Mouse (Mus musculus) left cerebral cortex, adult 11 months (tissue): ENCODE data around the gene Caskin2.

Source experiments
- DNase-seq: peaks from one replicate; pipeline ENCODE4 v3.0.0; 2022; ENCODE audit warnings: low spot score

Gene Caskin2

GRCm38 (mm10) chr11:115831518-115831917 lies 18.1 kb upstream of the Caskin2 start:
- DNase-seq: no peak

DNA sequence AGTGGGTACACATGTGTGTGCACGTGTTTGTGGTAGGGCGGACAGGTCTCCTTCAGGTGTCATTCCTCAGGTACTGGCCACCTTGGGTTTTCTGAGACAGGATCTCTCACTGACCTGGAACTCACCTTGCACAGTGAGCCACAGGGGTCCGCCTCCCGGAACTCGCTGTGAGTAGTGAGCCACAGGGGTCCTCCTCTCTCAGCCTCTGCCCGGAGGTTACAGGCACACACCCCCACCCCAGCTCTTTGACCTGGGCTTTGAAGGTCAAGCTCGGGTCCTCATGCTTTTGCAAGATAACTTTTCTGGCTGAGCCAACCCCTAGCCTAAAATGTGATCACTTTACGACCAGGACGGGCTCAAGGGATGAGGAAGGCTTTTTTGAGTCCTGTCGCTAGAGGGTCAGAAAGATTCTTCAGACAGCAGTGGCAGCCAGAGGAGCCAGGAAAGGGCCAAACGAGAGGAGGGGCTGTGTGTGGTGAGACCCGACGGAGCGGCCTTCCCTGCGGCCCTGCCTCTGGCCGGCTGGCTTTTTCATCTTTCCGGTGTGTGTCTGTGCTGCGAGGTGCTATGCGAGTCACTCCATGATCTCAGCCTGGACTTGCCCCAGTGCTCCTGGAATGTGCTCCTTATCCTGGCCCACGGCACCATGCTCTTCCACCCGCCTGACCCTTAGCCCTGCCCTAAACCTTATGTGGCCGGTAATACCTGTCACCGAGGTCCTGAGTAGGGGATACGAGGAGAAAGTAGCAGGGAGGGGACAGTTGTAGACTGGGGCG lies 17.3 kb upstream of the Caskin2 start:
- no peak for DNase-seq

GRCm38 (mm10) chr11:115829036-115829435 lies 15.6 kb upstream of the Caskin2 start:
- no peak for DNase-seq

GRCm38 (mm10) chr11:115827624-115828023 lies 14.2 kb upstream of the Caskin2 start:
- no peak for DNase-seq

GRCm38 (mm10) chr11:115826487-115826886 lies 13.0 kb upstream of the Caskin2 start:
- no peak for DNase-seq

- no peak for DNase-seq
Measured at GRCm38 (mm10) chr11:115824813-115825212, 11.4 kb upstream of the Caskin2 start.

DNA sequence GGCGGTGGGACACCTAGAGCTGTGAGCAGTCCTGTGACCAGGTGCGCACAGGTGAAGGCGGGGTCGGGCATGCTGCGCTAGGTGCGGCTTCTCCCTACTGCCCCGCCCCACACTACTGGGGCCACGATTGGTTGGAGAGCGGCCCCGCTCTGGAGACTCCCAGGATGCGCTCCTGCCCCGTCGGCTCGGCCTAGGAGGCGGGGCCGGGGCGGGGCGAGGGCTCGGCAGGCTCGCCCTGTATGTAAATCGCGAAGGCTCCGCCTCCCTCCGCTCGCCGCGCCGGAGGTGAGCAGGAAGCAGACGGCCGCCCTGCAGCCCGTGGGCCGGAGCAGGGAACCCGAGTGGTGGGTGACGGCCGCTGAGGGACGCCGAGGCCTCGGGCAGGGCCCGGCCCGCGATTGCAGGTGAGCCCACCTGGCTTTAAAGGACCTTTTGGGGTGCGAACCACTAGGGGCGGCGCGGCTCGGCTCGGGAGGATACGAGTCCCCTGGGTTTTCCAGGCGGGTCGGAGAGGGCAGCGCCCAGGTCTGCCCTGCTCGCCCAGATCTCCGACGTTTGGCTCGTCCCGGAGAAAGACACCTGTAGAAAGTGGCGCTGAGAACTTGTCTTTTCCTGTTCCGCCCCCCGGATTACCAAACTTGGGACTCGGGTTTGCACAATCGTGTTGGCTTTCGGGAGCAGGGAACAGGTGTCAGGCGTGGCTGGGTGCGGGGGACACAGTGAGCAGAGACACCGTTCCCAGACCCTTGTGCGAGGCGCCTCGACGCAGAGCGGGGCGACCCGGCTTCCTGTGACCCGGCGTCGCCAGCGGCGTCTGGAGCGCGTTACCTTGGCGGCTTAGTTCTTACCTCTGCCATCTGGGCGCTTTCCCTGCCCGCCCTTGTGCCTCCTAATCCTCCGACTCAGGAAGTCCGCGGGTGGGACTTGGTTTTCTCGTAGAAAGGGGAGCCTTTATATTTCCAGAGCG lies 10.6 kb upstream of the Caskin2 start, which contains the start of gene Llgl2:
Llgl2 (plus strand) TSS at position 276 of the 967 bp plus-strand sequence.
- DNase-seq: no peak

DNA sequence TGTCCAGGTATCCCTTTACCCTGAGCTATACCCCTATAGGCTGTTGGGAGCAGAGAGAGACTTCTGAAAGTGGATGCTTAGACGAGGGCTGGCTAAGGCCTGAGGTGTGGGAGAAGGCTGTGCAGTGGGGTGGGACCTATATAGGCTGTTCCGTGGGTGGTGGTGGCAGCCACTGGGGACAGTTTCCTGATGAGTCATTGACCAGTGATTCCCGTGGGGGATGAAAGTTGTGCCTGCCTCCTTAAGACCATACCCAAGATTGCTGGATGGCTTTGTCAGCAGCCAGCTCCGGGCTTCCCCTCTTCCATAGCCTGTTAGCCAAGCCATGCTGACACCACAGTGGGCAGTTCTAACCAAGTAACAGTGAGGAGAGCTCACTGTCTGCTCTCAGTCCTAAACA lies 7.6 kb upstream of the Caskin2 start:
- no peak for DNase-seq

- no peak for DNase-seq
Measured at GRCm38 (mm10) chr11:115819915-115820623, 6.6 kb upstream of the Caskin2 start.

GRCm38 (mm10) chr11:115817331-115817730 lies 3.9 kb upstream of the Caskin2 start:
- DNase-seq: no peak

- peak; percentile 48 for DNase-seq
Measured at GRCm38 (mm10) chr11:115814605-115815450, 1.4 kb upstream of the Caskin2 start, which contains the start of gene Tsen54. TSS of gene Tsen54 (plus strand) at chr11:115814724.

DNA sequence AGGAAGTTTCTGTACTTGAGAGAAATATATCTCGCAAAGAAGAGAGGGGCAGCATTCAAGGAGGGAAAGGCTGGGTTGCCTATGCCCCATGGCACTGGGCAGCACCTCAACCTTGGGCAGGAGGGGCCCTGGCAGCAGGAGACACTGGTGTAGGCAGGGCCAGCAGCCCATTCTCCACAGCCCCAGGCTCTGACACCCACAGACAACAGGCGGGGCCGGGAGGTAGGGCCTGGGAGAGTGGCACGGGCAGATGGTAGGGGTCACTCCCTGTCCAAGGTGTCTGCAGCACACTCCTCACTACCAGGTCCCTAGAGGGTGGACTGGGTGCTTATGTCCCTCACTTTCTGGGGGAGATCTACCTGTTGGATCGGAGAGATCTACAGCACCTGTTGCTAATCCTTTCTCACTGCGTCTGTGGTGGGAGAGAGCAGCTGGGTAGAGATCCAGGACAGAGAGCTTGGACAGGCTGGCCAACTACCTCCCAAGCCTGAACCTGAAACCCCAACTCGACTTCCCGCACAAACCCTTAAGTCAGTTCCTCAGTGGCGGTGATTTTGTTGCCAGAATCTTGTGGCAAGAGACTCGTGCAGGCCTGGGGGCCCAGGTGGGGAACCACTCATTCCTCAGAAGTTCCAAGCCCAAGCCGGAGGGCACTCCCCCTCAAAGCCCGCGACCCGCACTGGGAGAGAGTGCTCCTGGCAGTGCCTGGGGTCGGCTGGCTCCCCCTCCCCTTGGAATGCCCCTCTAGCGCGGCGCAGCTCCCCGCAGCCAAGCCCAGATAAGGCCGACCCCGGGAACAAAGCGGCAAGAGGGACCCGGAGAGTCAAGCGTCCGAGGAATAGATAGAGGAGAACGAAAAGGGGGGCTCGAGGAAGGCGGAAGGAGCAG lies 662 bp downstream of the Caskin2 start:
- DNase-seq: no peak

DNA sequence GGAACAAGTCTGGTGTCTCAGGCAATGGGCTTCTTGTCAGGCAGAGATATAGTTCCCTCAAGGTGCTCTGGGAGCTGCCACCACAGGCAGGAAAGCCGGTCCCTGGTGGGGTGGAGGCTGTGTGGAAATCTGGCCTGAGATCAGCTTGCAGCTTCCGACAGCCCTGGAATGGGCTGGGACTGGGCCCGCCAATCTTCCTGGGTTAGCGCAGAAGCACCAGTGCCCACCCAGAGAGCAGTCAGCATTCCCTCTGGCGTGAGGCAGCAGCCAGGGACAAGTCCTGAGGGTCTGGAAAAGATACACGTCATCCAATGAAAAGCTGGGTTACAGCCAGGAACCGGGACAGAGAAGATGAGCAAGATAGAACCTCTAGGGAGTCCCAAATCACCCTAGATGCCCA lies 1.3 kb downstream of the Caskin2 start:
- no peak for DNase-seq

DNA sequence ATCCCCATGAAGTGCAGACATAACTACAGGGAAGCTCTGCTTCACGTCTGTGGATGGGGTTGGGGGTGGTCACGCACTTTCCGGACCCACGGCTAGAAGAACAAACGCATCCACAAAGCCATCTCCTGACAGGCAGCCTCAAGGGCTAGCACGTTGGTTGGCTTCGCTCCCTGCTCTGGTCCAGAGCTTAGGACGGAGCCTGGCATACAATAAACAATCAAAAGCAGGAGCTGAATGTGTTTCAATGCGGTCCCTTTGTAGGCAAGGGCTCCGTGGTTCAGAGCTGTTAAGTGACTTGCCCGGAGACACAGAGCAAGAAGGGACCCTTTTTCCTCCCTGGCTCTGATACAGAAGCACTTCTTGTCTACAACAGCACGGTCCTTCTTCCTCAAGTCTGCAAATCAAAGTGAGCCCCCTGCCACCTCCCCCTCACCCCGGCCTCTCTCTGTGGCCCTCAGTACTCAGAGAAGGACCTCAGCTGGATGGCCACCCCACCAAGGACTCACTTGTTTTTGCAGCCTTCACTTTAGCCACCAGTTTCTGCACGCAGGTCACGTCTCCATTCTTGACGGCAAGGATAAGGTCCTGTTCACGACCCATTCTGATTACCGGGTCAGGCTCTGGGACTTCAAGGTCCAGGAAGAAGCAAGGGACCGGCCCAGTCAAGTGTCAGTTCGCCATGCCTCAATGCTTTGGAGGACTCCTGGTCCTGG lies 1.9 kb downstream of the Caskin2 start:
- DNase-seq: no peak

DNA sequence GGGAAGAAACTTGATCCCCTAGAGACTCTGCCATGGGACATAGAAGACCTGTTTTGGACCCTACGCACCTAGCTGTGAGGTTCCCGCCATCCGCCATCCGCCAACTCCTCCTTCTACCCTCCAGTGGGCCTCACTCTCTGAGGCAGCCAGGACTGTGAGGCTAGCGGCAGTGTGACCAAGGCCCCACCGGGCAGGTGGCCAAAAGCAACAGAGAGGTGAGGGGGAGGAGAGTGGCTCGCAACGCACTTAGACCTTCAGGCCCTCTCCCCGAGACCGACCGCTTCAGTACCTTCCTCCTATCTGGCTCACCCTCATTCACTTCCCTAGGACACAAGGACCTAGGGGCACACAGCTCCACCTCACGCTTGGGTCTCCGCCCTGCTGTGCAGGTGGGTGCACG lies 3.1 kb downstream of the Caskin2 start:
- no peak for DNase-seq

- DNase-seq: no peak
Measured at GRCm38 (mm10) chr11:115809311-115809781, 4.1 kb downstream of the Caskin2 start.

DNA sequence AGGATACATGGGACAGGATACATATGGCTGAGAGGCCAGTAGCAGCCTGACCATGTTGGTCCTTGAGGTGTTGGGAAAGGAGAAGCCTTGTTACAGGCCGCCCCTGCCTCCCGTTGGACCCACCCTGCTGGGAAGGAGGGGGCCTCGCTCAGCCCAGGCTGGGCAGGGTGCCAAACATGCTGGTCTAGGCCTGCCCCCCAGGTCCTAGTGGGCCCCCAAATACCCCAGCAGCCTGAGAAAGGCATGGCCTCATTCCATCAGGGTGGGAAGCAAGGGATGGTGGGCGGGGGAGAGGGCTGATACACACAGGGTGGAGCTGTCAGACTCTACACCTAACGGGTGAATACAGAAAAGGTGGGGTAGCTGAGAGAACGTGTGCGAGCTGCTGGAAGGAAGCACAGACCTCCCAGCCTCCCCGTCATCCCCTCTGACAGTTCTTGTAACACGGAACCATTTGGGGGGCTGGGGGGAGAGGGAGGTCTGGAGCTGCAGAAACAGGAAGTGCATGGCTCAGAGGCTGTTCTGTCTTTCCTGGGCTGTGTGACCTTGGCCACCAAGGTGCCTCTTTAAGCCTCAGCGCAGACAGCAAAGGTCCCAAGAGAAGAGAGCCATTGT lies 4.6 kb downstream of the Caskin2 start:
- no peak for DNase-seq

DNA sequence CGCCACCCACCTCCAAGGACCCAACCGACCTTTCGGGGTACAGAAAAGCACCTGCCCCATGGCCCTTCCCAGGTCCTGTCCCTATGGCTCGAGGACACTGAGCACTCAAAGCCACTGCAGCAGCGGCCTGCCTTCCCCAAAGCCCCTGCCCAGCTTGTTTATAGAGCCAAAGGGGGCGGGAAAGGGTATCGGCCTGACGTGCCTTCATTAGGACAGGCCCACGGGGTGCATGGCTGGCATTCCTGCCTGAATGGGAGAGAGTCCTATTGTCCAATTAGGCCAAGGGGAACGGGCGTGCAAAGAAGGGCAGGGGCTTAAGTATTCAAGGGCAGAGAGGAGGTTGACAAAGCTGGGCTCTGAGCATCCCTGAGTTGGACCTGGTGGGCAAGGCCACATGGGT lies 5.5 kb downstream of the Caskin2 start:
- DNase-seq: no peak

DNA sequence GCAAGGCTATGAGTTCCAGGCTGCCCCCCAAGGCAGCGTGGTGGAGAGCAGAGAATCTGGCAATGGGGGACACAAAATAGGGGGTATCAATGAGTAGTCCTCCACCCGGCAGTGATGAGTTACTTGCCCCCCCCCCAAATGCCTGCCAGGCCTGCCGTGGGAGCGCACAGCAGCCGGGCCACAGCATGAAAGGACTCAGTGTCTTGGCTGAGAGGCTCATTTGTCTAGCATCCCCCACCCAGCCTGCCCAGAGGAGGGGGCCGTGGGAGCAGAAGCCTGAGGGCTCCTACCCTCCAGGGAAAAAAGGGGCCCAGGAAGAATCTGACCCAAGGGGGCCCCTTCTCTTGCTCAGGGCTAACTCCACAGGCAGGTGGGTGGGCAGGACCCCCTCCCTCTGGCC lies 6.1 kb downstream of the Caskin2 start:
- no peak for DNase-seq
